In genomic region chr19:55507748-55508147, GRCm38 (mm10) we compare ENCODE assay signal across 11 mouse cellular contexts.
DNase-seq lines count a peak whose midpoint lies in the region; ATAC-seq and TF ChIP-seq lines count a peak whose summit lies in the region.
"Had no signal": no experiment of that assay in that cellular context is flagged by ENCODE, and none has a peak within 500 bp of the region (broad histone marks: within the 10 kb centered on the region; RNA-seq: fewer than 3 reads in every experiment).

No protein-coding gene starts in this region.

- no peak for TF ChIP-seq CTCF in brain, embryonic 14.5 days (IDR thresholded peaks at IDR 0.05; ENCODE audit: borderline replicate concordance, extremely low read depth, insufficient read depth, insufficient read length)

- no peaks in the 10 kb centered on the region for H3K27me3 ChIP-seq in kidney, embryonic 14.5 days (ENCODE audit: control insufficient read depth, insufficient read depth, low read length)
- H3K27me3 ChIP-seq in limb, embryonic 14.5 days (ENCODE audit: control insufficient read depth, insufficient read depth, low read length), result no peaks in the 10 kb centered on the region
- no peaks in the 10 kb centered on the region for H3K27me3 ChIP-seq in hindbrain, embryonic 11.5 days (ENCODE audit: control insufficient read depth, insufficient read depth, low read length)

- TF ChIP-seq POLR2A in brain, embryonic 14.5 days (IDR thresholded peaks at IDR 0.05; ENCODE audit: borderline replicate concordance, extremely low read depth, insufficient read depth, insufficient read length, poor library complexity, severe bottlenecking), result no peak
- TF ChIP-seq POLR2A in limb, embryonic 14.5 days (IDR thresholded peaks at IDR 0.05; ENCODE audit: borderline replicate concordance, extremely low read depth, insufficient read depth, insufficient read length), result no peak

- H3K4me2 ChIP-seq in kidney, embryonic 14.5 days (replicated peaks; ENCODE audit: low read depth, low read length), result no peak overlapping the region
- H3K4me2 ChIP-seq in limb, embryonic 14.5 days (replicated peaks; ENCODE audit: low read depth, low read length, severe bottlenecking), result no peak overlapping the region
- H3K4me2 ChIP-seq in hindbrain, embryonic 11.5 days (replicated peaks; ENCODE audit: low read depth, low read length), result no peak overlapping the region
- H3K4me2 ChIP-seq: lung, embryonic 14.5 days had no signal

- H3K9ac ChIP-seq in kidney, embryonic 14.5 days (ENCODE audit: low read depth, low read length), result no peak overlapping the region
- no peak overlapping the region for H3K9ac ChIP-seq in limb, embryonic 14.5 days (ENCODE audit: low read depth, low read length, severe bottlenecking)
- H3K9ac ChIP-seq in hindbrain, embryonic 11.5 days (ENCODE audit: low read depth, low read length), result no peak overlapping the region
- H3K9ac ChIP-seq: lung, embryonic 14.5 days had no signal

- no peaks in the 10 kb centered on the region for H3K9me3 ChIP-seq in kidney, embryonic 14.5 days (ENCODE audit: control insufficient read depth, low read length)
- no peaks in the 10 kb centered on the region for H3K9me3 ChIP-seq in limb, embryonic 14.5 days (ENCODE audit: control insufficient read depth, low read length)
- no peaks in the 10 kb centered on the region for H3K9me3 ChIP-seq in hindbrain, embryonic 11.5 days (ENCODE audit: control insufficient read depth, low read length)

- H3K27ac ChIP-seq in kidney, embryonic 14.5 days (ENCODE audit: low read depth, low read length), result no peak overlapping the region
- no peak overlapping the region for H3K27ac ChIP-seq in limb, embryonic 14.5 days (replicated peaks; ENCODE audit: low read depth, low read length)
- H3K27ac ChIP-seq in hindbrain, embryonic 11.5 days (ENCODE audit: low read depth, low read length), result no peak overlapping the region

- peaks cover 7% of the 10 kb centered on the region; the same call in 1 of the 2 replicates for H3K4me1 ChIP-seq in kidney, embryonic 14.5 days (ENCODE audit: control insufficient read depth, insufficient read depth, low read length)
- H3K4me1 ChIP-seq in limb, embryonic 14.5 days (ENCODE audit: control insufficient read depth, insufficient read depth, low read length), result peaks cover 17% of the 10 kb centered on the region
- H3K4me1 ChIP-seq in hindbrain, embryonic 11.5 days (replicated peaks; ENCODE audit: control insufficient read depth, insufficient read depth, low read length), result no peaks in the 10 kb centered on the region

- no peak for ATAC-seq in kidney, embryonic 14.5 days (ENCODE audit: low FRiP score, low TSS enrichment)
- no peak for ATAC-seq in limb, embryonic 14.5 days (ENCODE audit: low FRiP score, low read depth)
- ATAC-seq in hindbrain, embryonic 11.5 days (ENCODE audit: low FRiP score), result no peak

- no peaks in the 10 kb centered on the region for H3K36me3 ChIP-seq in kidney, embryonic 14.5 days (ENCODE audit: control insufficient read depth, insufficient read depth, low read length)
- peaks cover 2% of the 10 kb centered on the region; the same call in 1 of the 2 replicates for H3K36me3 ChIP-seq in limb, embryonic 14.5 days (ENCODE audit: control insufficient read depth, insufficient read depth, low read length)
- H3K36me3 ChIP-seq in hindbrain, embryonic 11.5 days (ENCODE audit: control insufficient read depth, insufficient read depth, low read length), result no peaks in the 10 kb centered on the region

- H3K4me3 ChIP-seq in kidney, embryonic 14.5 days (ENCODE audit: low read length), result no peak overlapping the region
- H3K4me3 ChIP-seq in limb, embryonic 14.5 days (replicated peaks; ENCODE audit: low read length), result no peak overlapping the region
- no peak overlapping the region for H3K4me3 ChIP-seq in hindbrain, embryonic 11.5 days (ENCODE audit: low read depth, low read length)

- DNase-seq in kidney, adult 11 months, result peak; percentile 57
- DNase-seq in brain, embryonic 14.5 days (ENCODE audit: low read depth), result peak; percentile 48
- peak; percentile 29 to 55 for DNase-seq in kidney, adult 8-10 months
- peak; percentile 32 for DNase-seq in limb, embryonic 14.5 days (ENCODE audit: low spot score)
- DNase-seq in layer of hippocampus, adult 18-20 months (ENCODE audit: low spot score in 2 of 2), result no peak
- DNase-seq in hindbrain, embryonic 11.5 days (ENCODE audit: low spot score), result no peak
- DNase-seq in c-Kit-positive CD71-positive TER-119-positive erythroid progenitor cells, embryonic 14.5 days (ENCODE audit: low spot score), result no peak
- DNase-seq: cerebellum, postnatal 36 days; heart, adult 11 months; lung, embryonic 14.5 days had no signal

- 68% methylated on average over 16 of the region's 16 CpGs for whole genome bisulfite sequencing in kidney, embryonic 14.5 days
- 40% methylated on average over 16 of the region's 16 CpGs for WGBS in limb, embryonic 14.5 days
- WGBS in hindbrain, embryonic 11.5 days, result 84% methylated on average over 16 of the region's 16 CpGs

Comparison
In these comparisons a context has a peak if more than half of its experiments do, and no peak if none do; other contexts are left out.
1. DNase-seq: peak in kidney, adult 11 months (single experiment), brain, embryonic 14.5 days (single experiment), kidney, adult 8-10 months (2 of 2) and limb, embryonic 14.5 days (single experiment); none in layer of hippocampus, adult 18-20 months (0 of 2), hindbrain, embryonic 11.5 days (single experiment) and c-Kit-positive CD71-positive TER-119-positive erythroid progenitor cells, embryonic 14.5 days (single experiment).